Mouse (Mus musculus): ENCODE measurements around the gene Id1. TPM values are rescaled to one million over a fixed set of nuclear protein-coding genes. Genes with fewer than 3 reads are reported as not detected.

Gene Id1
- 10 to 100 TPM; 15.3 to 19.8 TPM for total RNA-seq (2021)

GRCm38 (mm10) chr2:152736090-152736601 is at the start of gene Id1:
TSS of gene Id1 (plus strand) at chr2:152736251.
- DNase-seq, result peak; percentile 52 to 54

GRCm38 (mm10) chr2:152686399-152686798 is 49.7 kb upstream of the Id1 start:
- no peak for DNase-seq

GRCm38 (mm10) chr2:152686806-152687267 is 49.2 kb upstream of the Id1 start, which contains the start of gene Mcts2:
TSS of gene Mcts2 (plus strand) at chr2:152687035.
- DNase-seq, result peak; percentile 90 to 91

GRCm38 (mm10) chr2:152691564-152692217 is 44.4 kb upstream of the Id1 start:
- DNase-seq, result no peak

- peak in 1 of 2 experiments; percentile 66 for DNase-seq
Observed at GRCm38 (mm10) chr2:152693233-152693632, 42.8 kb upstream of the Id1 start.

- DNase-seq, result no peak
Observed at GRCm38 (mm10) chr2:152693735-152694134, 42.3 kb upstream of the Id1 start.

- no peak for DNase-seq
Observed at GRCm38 (mm10) chr2:152694708-152695107, 41.3 kb upstream of the Id1 start.

- no peak for DNase-seq
Observed at GRCm38 (mm10) chr2:152696016-152696415, 40.0 kb upstream of the Id1 start.

- peak; percentile 90 to 93 for DNase-seq
Observed at GRCm38 (mm10) chr2:152696476-152697164, 39.4 kb upstream of the Id1 start.

GRCm38 (mm10) chr2:152700138-152700537 is 35.9 kb upstream of the Id1 start:
- DNase-seq, result no peak

GRCm38 (mm10) chr2:152700725-152701124 is 35.3 kb upstream of the Id1 start:
- DNase-seq, result no peak

GRCm38 (mm10) chr2:152703596-152704255 is 32.3 kb upstream of the Id1 start:
- no peak for DNase-seq

- DNase-seq, result no peak
Observed at GRCm38 (mm10) chr2:152704256-152704605, 31.8 kb upstream of the Id1 start.

GRCm38 (mm10) chr2:152704811-152705370 is 31.2 kb upstream of the Id1 start:
- DNase-seq, result no peak

- peak; percentile 52 to 61 for DNase-seq
Observed at GRCm38 (mm10) chr2:152705993-152706571, 30.0 kb upstream of the Id1 start.

GRCm38 (mm10) chr2:152707186-152707585 is 28.9 kb upstream of the Id1 start:
- no peak for DNase-seq

- peak; percentile 55 to 71 for DNase-seq
Observed at GRCm38 (mm10) chr2:152707627-152708026, 28.4 kb upstream of the Id1 start.

- no peak for DNase-seq
Observed at GRCm38 (mm10) chr2:152709066-152709465, 27.0 kb upstream of the Id1 start.

GRCm38 (mm10) chr2:152716241-152716772 is 19.7 kb upstream of the Id1 start:
- no peak for DNase-seq

- no peak for DNase-seq
Observed at GRCm38 (mm10) chr2:152717652-152718051, 18.4 kb upstream of the Id1 start.

- DNase-seq, result no peak
Observed at GRCm38 (mm10) chr2:152718076-152718475, 18.0 kb upstream of the Id1 start.

GRCm38 (mm10) chr2:152723651-152724331 is 12.3 kb upstream of the Id1 start:
- DNase-seq, result no peak

Data from layer of hippocampus, postnatal 36 days (tissue).